Mouse (Mus musculus): Measurements from ENCODE around the gene Prn. TPM values are rescaled to one million over a fixed set of nuclear protein-coding genes. Genes with fewer than 3 reads are reported as not detected.

The Prn gene
- polyA plus RNA-seq, 2 experiments: not detected

- Histone ChIP-seq H3K36me3 (ENCODE audit: control insufficient read depth, insufficient read depth, low read length) (no peaks in the 10 kb centered on the region), H3K27me3 (ENCODE audit: control insufficient read depth, insufficient read depth, low read length) (no peaks in the 10 kb centered on the region), H3K9ac (ENCODE audit: low read depth, low read length, severe bottlenecking) (no peak overlapping the region), H3K9me3 (ENCODE audit: control insufficient read depth, low read length) (no peaks in the 10 kb centered on the region), H3K4me3 (replicated peaks; ENCODE audit: low read length) (no peak overlapping the region), H3K27ac (replicated peaks; ENCODE audit: low read depth, low read length) (no peak overlapping the region), H3K4me2 (replicated peaks; ENCODE audit: low read depth, low read length, severe bottlenecking) (no peak overlapping the region), H3K4me1 (ENCODE audit: control insufficient read depth, insufficient read depth, low read length) (peaks cover 14% of the 10 kb centered on the region)
- ATAC-seq (ENCODE audit: low FRiP score, low read depth) (peak; percentile 60; the same call in 1 of the 2 replicates), DNase-seq (ENCODE audit: low spot score) (no peak)
- TF ChIP-seq POLR2A (IDR thresholded peaks at IDR 0.05; ENCODE audit: borderline replicate concordance, extremely low read depth, insufficient read depth, insufficient read length): no peak
- 13% methylated on average over 14 of the region's 14 CpGs for WGBS
Measured at GRCm38 (mm10) chr2:131993563-131994088, 83.9 kb downstream of the Prn start.

- no peak for DNase-seq (ENCODE audit: low spot score)
- Histone ChIP-seq H3K9me3 (ENCODE audit: control insufficient read depth, low read length) (no peaks in the 10 kb centered on the region), H3K4me2 (replicated peaks; ENCODE audit: low read depth, low read length, severe bottlenecking) (no peak overlapping the region), H3K9ac (ENCODE audit: low read depth, low read length, severe bottlenecking) (no peak overlapping the region), H3K27ac (replicated peaks; ENCODE audit: low read depth, low read length) (no peak overlapping the region), H3K27me3 (ENCODE audit: control insufficient read depth, insufficient read depth, low read length) (no peaks in the 10 kb centered on the region), H3K4me3 (replicated peaks; ENCODE audit: low read length) (no peak overlapping the region), H3K4me1 (ENCODE audit: control insufficient read depth, insufficient read depth, low read length) (peaks cover 14% of the 10 kb centered on the region), H3K36me3 (ENCODE audit: control insufficient read depth, insufficient read depth, low read length) (no peaks in the 10 kb centered on the region)
- ATAC-seq (ENCODE audit: low FRiP score, low read depth): no peak
- 88% methylated on average over 6 of the region's 6 CpGs for WGBS
- TF ChIP-seq POLR2A (IDR thresholded peaks at IDR 0.05; ENCODE audit: borderline replicate concordance, extremely low read depth, insufficient read depth, insufficient read length): no peak
Measured at GRCm38 (mm10) chr2:131994971-131995370, 85.2 kb downstream of the Prn start.

GRCm38 (mm10) chr2:131995742-131996141 lies 86.0 kb downstream of the Prn start:
- no peak overlapping the region for H3K4me2 ChIP-seq (replicated peaks; ENCODE audit: low read depth, low read length, severe bottlenecking)
- H3K36me3 ChIP-seq (ENCODE audit: control insufficient read depth, insufficient read depth, low read length): no peaks in the 10 kb centered on the region
- ATAC-seq (ENCODE audit: low FRiP score, low read depth) (no peak), DNase-seq (ENCODE audit: low spot score) (no peak)
- H3K27me3 ChIP-seq (ENCODE audit: control insufficient read depth, insufficient read depth, low read length): no peaks in the 10 kb centered on the region
- H3K9me3 ChIP-seq (ENCODE audit: control insufficient read depth, low read length): no peaks in the 10 kb centered on the region
- H3K4me1 ChIP-seq (ENCODE audit: control insufficient read depth, insufficient read depth, low read length): peaks cover 14% of the 10 kb centered on the region
- H3K9ac ChIP-seq (ENCODE audit: low read depth, low read length, severe bottlenecking): no peak overlapping the region
- WGBS: 87% methylated on average over 12 of the region's 12 CpGs
- H3K4me3 ChIP-seq (replicated peaks; ENCODE audit: low read length): no peak overlapping the region
- no peak for TF ChIP-seq POLR2A (IDR thresholded peaks at IDR 0.05; ENCODE audit: borderline replicate concordance, extremely low read depth, insufficient read depth, insufficient read length)
- H3K27ac ChIP-seq (replicated peaks; ENCODE audit: low read depth, low read length): no peak overlapping the region

- no peaks in the 10 kb centered on the region for H3K27me3 ChIP-seq (ENCODE audit: control insufficient read depth, insufficient read depth, low read length)
- H3K27ac ChIP-seq (replicated peaks; ENCODE audit: low read depth, low read length): no peak overlapping the region
- H3K9ac ChIP-seq (ENCODE audit: low read depth, low read length, severe bottlenecking): no peak overlapping the region
- no peak for TF ChIP-seq POLR2A (IDR thresholded peaks at IDR 0.05; ENCODE audit: borderline replicate concordance, extremely low read depth, insufficient read depth, insufficient read length)
- no peak overlapping the region for H3K4me3 ChIP-seq (replicated peaks; ENCODE audit: low read length)
- DNase-seq (ENCODE audit: low spot score) (no peak), ATAC-seq (ENCODE audit: low FRiP score, low read depth) (no peak)
- H3K36me3 ChIP-seq (ENCODE audit: control insufficient read depth, insufficient read depth, low read length): no peaks in the 10 kb centered on the region
- no peak overlapping the region for H3K4me2 ChIP-seq (replicated peaks; ENCODE audit: low read depth, low read length, severe bottlenecking)
- no peaks in the 10 kb centered on the region for H3K9me3 ChIP-seq (ENCODE audit: control insufficient read depth, low read length)
- 79% methylated on average over 7 of the region's 7 CpGs for WGBS
- H3K4me1 ChIP-seq (ENCODE audit: control insufficient read depth, insufficient read depth, low read length): peaks cover 14% of the 10 kb centered on the region
Measured at GRCm38 (mm10) chr2:131996369-131996768, 86.6 kb downstream of the Prn start.

GRCm38 (mm10) chr2:131997356-131997755 lies 87.6 kb downstream of the Prn start:
- no peak for TF ChIP-seq POLR2A (IDR thresholded peaks at IDR 0.05; ENCODE audit: borderline replicate concordance, extremely low read depth, insufficient read depth, insufficient read length)
- Histone ChIP-seq H3K27ac (replicated peaks; ENCODE audit: low read depth, low read length) (no peak overlapping the region), H3K9ac (ENCODE audit: low read depth, low read length, severe bottlenecking) (no peak overlapping the region), H3K4me1 (ENCODE audit: control insufficient read depth, insufficient read depth, low read length) (peaks cover 11% of the 10 kb centered on the region), H3K4me3 (replicated peaks; ENCODE audit: low read length) (no peak overlapping the region), H3K9me3 (ENCODE audit: control insufficient read depth, low read length) (no peaks in the 10 kb centered on the region), H3K4me2 (replicated peaks; ENCODE audit: low read depth, low read length, severe bottlenecking) (no peak overlapping the region), H3K36me3 (ENCODE audit: control insufficient read depth, insufficient read depth, low read length) (no peaks in the 10 kb centered on the region), H3K27me3 (ENCODE audit: control insufficient read depth, insufficient read depth, low read length) (no peaks in the 10 kb centered on the region)
- DNase-seq (ENCODE audit: low spot score) (no peak), ATAC-seq (ENCODE audit: low FRiP score, low read depth) (no peak)
- 39% methylated on average over 5 of the region's 5 CpGs for WGBS
